Mouse (Mus musculus) forebrain, embryonic 15.5 days (tissue): ENCODE data around the gene Amfr. TPM values are rescaled to one million over a fixed set of nuclear protein-coding genes. Genes with fewer than 3 reads are reported as not detected.

Experiments used
- ATAC-seq: fragments of 200-750 bp; cut with Nextera tagmentation; replicated peaks from 2 replicates; pipeline ENCODE4 v1.8.0; 2017; ENCODE audit warnings: mild to moderate bottlenecking, moderate TSS enrichment, moderate library complexity
- H3K27ac ChIP-seq: fragments of 300-500 bp; sonication (generic); replicated peaks from 2 replicates; pipeline ENCODE4 v1.5.1; 2015; ENCODE audit warnings: mild to moderate bottlenecking, inconsistent platforms
- H3K27me3 ChIP-seq: fragments of 300-500 bp; sonication (generic); 2 replicates; pipeline ENCODE4 v1.6.1; 2015; ENCODE audit warnings: inconsistent platforms
- H3K36me3 ChIP-seq: fragments of 300-500 bp; sonication (generic); 2 replicates; pipeline ENCODE4 v1.6.1; 2015; ENCODE audit warnings: mild to moderate bottlenecking, inconsistent platforms
- H3K4me1 ChIP-seq: fragments of 300-500 bp; sonication (generic); 2 replicates; pipeline ENCODE4 v1.6.1; 2015; ENCODE audit warnings: inconsistent platforms
- H3K4me2 ChIP-seq: fragments of 300-500 bp; sonication (generic); replicated peaks from 2 replicates; pipeline ENCODE4 v1.6.1; 2015; ENCODE audit warnings: mild to moderate bottlenecking, inconsistent platforms
- H3K4me3 ChIP-seq: fragments of 300-500 bp; sonication (generic); 2 replicates; pipeline ENCODE4 v1.5.1; 2015; ENCODE audit warnings: mild to moderate bottlenecking, inconsistent platforms
- H3K9ac ChIP-seq: fragments of 300-500 bp; sonication (generic); replicated peaks from 2 replicates; pipeline ENCODE4 v1.6.1; 2015; ENCODE audit warnings: mild to moderate bottlenecking, inconsistent platforms
- H3K9me3 ChIP-seq: fragments of 300-500 bp; sonication (generic); 2 replicates; pipeline ENCODE4 v1.6.1; 2016; ENCODE audit warnings: inconsistent platforms
- WGBS: fragments of 180-500 bp; shearing (Covaris S2); methylation state at CpG from one replicate; pipeline ENCODE4 v1.1.7; 2015; ENCODE audit warnings: mixed read lengths; 5-methylcytosine and 5-hydroxymethylcytosine counted together
- polyA plus RNA-seq: library from polyadenylated mRNA; unstranded; fragments of >200 nt; fragmentation: Nextera tagmentation; extraction: Ambion mirVana; gene quantifications from 2 replicates; pipeline ENCODE4 v1.2.1, GENCODE M21; 2015

Gene Amfr
- polyA plus RNA-seq, 1 experiment from 2014 or later: 76.3 TPM

GRCm38 (mm10) chr8:93952511-93952910 is 60.1 kb downstream of the Amfr start:
- H3K4me2 ChIP-seq: no peak overlapping the region
- no peak overlapping the region for H3K9ac ChIP-seq
- no peaks in the 10 kb centered on the region for H3K9me3 ChIP-seq
- peaks cover 100% of the 10 kb centered on the region for H3K36me3 ChIP-seq
- no peak for ATAC-seq
- H3K4me1 ChIP-seq: no peaks in the 10 kb centered on the region
- 80% methylated on average over 9 of the region's 9 CpGs for WGBS
- 0 out of 2 replicates have a peak overlapping the region, but pooled peaks have one; percentile 5 for H3K27ac ChIP-seq
- H3K27me3 ChIP-seq: no peaks in the 10 kb centered on the region
- H3K4me3 ChIP-seq: no peak overlapping the region

- H3K36me3 ChIP-seq: peaks cover 93% of the 10 kb centered on the region
- H3K27me3 ChIP-seq: no peaks in the 10 kb centered on the region
- H3K9ac ChIP-seq: no peak overlapping the region
- ATAC-seq: no peak
- no peak overlapping the region for H3K4me2 ChIP-seq
- H3K9me3 ChIP-seq: no peaks in the 10 kb centered on the region
- no peak overlapping the region for H3K4me3 ChIP-seq
- H3K27ac ChIP-seq: no peak overlapping the region
- H3K4me1 ChIP-seq: no peaks in the 10 kb centered on the region
- WGBS: 87% methylated on average over 14 of the region's 14 CpGs
Observed at GRCm38 (mm10) chr8:93950133-93950532, 62.5 kb downstream of the Amfr start.

- no peaks in the 10 kb centered on the region for H3K27me3 ChIP-seq
- H3K9me3 ChIP-seq: no peaks in the 10 kb centered on the region
- H3K36me3 ChIP-seq: peaks cover 67% of the 10 kb centered on the region
- 97% methylated on average over 1 of the region's 1 CpGs for WGBS
- H3K4me2 ChIP-seq: no peak overlapping the region
- H3K4me1 ChIP-seq: peaks cover 6% of the 10 kb centered on the region; the same call in 1 of the 2 replicates
- no peak overlapping the region for H3K27ac ChIP-seq
- no peak overlapping the region for H3K9ac ChIP-seq
- H3K4me3 ChIP-seq: no peak overlapping the region
- no peak for ATAC-seq
Observed at GRCm38 (mm10) chr8:93946397-93946796, 66.2 kb downstream of the Amfr start.

- H3K27me3 ChIP-seq: no peaks in the 10 kb centered on the region
- 85% methylated on average over 4 of the region's 4 CpGs for WGBS
- no peak overlapping the region for H3K4me2 ChIP-seq
- H3K27ac ChIP-seq: no peak overlapping the region
- no peak overlapping the region for H3K4me3 ChIP-seq
- H3K36me3 ChIP-seq: peaks cover 61% of the 10 kb centered on the region
- ATAC-seq: no peak
- H3K9ac ChIP-seq: no peak overlapping the region
- H3K9me3 ChIP-seq: no peaks in the 10 kb centered on the region
- H3K4me1 ChIP-seq: peaks cover 12% of the 10 kb centered on the region; the same call in 1 of the 2 replicates
Observed at GRCm38 (mm10) chr8:93945781-93946180, 66.9 kb downstream of the Amfr start.

GRCm38 (mm10) chr8:93941636-93942054 is 71.0 kb downstream of the Amfr start:
- Histone ChIP-seq H3K36me3 (peaks cover 20% of the 10 kb centered on the region), H3K27me3 (no peaks in the 10 kb centered on the region), H3K4me2 (no peak overlapping the region), H3K4me3 (no peak overlapping the region), H3K4me1 (peaks cover 18% of the 10 kb centered on the region), H3K27ac (peak overlapping the region; percentile 43), H3K9me3 (no peaks in the 10 kb centered on the region), H3K9ac (no peak overlapping the region)
- peak; percentile 33 for ATAC-seq
- WGBS: 70% methylated on average over 4 of the region's 4 CpGs

- Histone ChIP-seq H3K27ac (peak overlapping the region; percentile 43), H3K27me3 (no peaks in the 10 kb centered on the region), H3K36me3 (peaks cover 14% of the 10 kb centered on the region), H3K9ac (no peak overlapping the region), H3K4me1 (peaks cover 20% of the 10 kb centered on the region), H3K4me2 (no peak overlapping the region), H3K9me3 (no peaks in the 10 kb centered on the region), H3K4me3 (no peak overlapping the region)
- 77% methylated on average over 11 of the region's 11 CpGs for WGBS
- ATAC-seq: no peak
Observed at GRCm38 (mm10) chr8:93940542-93941423, 71.9 kb downstream of the Amfr start.

GRCm38 (mm10) chr8:93938193-93938592 is 74.4 kb downstream of the Amfr start:
- no peak overlapping the region for H3K27ac ChIP-seq
- H3K9me3 ChIP-seq: no peaks in the 10 kb centered on the region
- H3K4me2 ChIP-seq: no peak overlapping the region
- no peak overlapping the region for H3K9ac ChIP-seq
- no peak overlapping the region for H3K4me3 ChIP-seq
- no peaks in the 10 kb centered on the region for H3K27me3 ChIP-seq
- H3K4me1 ChIP-seq: peaks cover 33% of the 10 kb centered on the region
- peaks cover 3% of the 10 kb centered on the region; the same call in 1 of the 2 replicates for H3K36me3 ChIP-seq
- WGBS: 87% methylated on average over 3 of the region's 3 CpGs
- no peak for ATAC-seq

- H3K4me3 ChIP-seq: no peak overlapping the region
- peak; percentile 53 for ATAC-seq
- H3K36me3 ChIP-seq: peaks cover 3% of the 10 kb centered on the region; the same call in 1 of the 2 replicates
- 56% methylated on average over 2 of the region's 2 CpGs for WGBS
- H3K9ac ChIP-seq: no peak overlapping the region
- peak overlapping the region; percentile 42 for H3K27ac ChIP-seq
- H3K4me1 ChIP-seq: peaks cover 36% of the 10 kb centered on the region
- no peaks in the 10 kb centered on the region for H3K27me3 ChIP-seq
- no peaks in the 10 kb centered on the region for H3K9me3 ChIP-seq
- no peak overlapping the region for H3K4me2 ChIP-seq
Observed at GRCm38 (mm10) chr8:93933288-93933687, 79.4 kb downstream of the Amfr start.

- 14% methylated on average over 6 of the region's 6 CpGs for WGBS
- peak; percentile 78 for ATAC-seq
- Histone ChIP-seq H3K4me1 (peaks cover 36% of the 10 kb centered on the region), H3K9ac (no peak overlapping the region), H3K4me2 (no peak overlapping the region), H3K9me3 (no peaks in the 10 kb centered on the region), H3K4me3 (no peak overlapping the region), H3K27me3 (no peaks in the 10 kb centered on the region), H3K36me3 (peaks cover 3% of the 10 kb centered on the region; the same call in 1 of the 2 replicates), H3K27ac (peak overlapping the region; percentile 42)
Observed at GRCm38 (mm10) chr8:93932873-93933272, 79.8 kb downstream of the Amfr start.

- Histone ChIP-seq H3K4me1 (peaks cover 36% of the 10 kb centered on the region), H3K36me3 (peaks cover 8% of the 10 kb centered on the region; the same call in 1 of the 2 replicates), H3K9ac (no peak overlapping the region), H3K4me2 (no peak overlapping the region), H3K27me3 (no peaks in the 10 kb centered on the region), H3K4me3 (no peak overlapping the region), H3K9me3 (no peaks in the 10 kb centered on the region), H3K27ac (peak overlapping the region; percentile 42)
- peak; percentile 46 for ATAC-seq
- WGBS: 8% methylated on average over 6 of the region's 6 CpGs
Observed at GRCm38 (mm10) chr8:93931336-93931735, 81.3 kb downstream of the Amfr start.

GRCm38 (mm10) chr8:93929233-93929632 is 83.4 kb downstream of the Amfr start:
- Histone ChIP-seq H3K4me2 (no peak overlapping the region), H3K9me3 (no peaks in the 10 kb centered on the region), H3K27ac (0 out of 2 replicates have a peak overlapping the region, but pooled peaks have one; percentile 14), H3K4me3 (no peak overlapping the region), H3K27me3 (no peaks in the 10 kb centered on the region), H3K9ac (no peak overlapping the region), H3K4me1 (peaks cover 44% of the 10 kb centered on the region), H3K36me3 (peaks cover 5% of the 10 kb centered on the region; the same call in 1 of the 2 replicates)
- no peak for ATAC-seq
- WGBS: 92% methylated on average over 4 of the region's 4 CpGs

- Histone ChIP-seq H3K36me3 (peaks cover 5% of the 10 kb centered on the region; the same call in 1 of the 2 replicates), H3K27me3 (no peaks in the 10 kb centered on the region), H3K9me3 (no peaks in the 10 kb centered on the region), H3K4me1 (peaks cover 53% of the 10 kb centered on the region), H3K4me3 (no peak overlapping the region), H3K27ac (peak overlapping the region; percentile 20; the same call in 1 of the 2 replicates), H3K9ac (no peak overlapping the region), H3K4me2 (no peak overlapping the region)
- 12% methylated on average over 3 of the region's 3 CpGs for WGBS
- no peak for ATAC-seq
Observed at GRCm38 (mm10) chr8:93925513-93925912, 87.1 kb downstream of the Amfr start.
